16 mouse cellular contexts compared by ENCODE assay signal in genomic region chr5:119656354-119656753, GRCm38 (mm10).
"Had no signal": no experiment of that assay in that cellular context is flagged by ENCODE, and none has a peak within 500 bp of the region (broad histone marks: within the 10 kb centered on the region; RNA-seq: fewer than 3 reads in every experiment).

No protein-coding gene starts in this region.

- ATAC-seq: intestine, embryonic 15.5 days; midbrain, embryonic 15.5 days had no signal

- DNase-seq: kidney, adult 18-20 months; kidney, adult 9 months; kidney, postnatal 14 days; kidney, postnatal 4 days; left cerebral cortex, postnatal 4 days; liver, embryonic 13.5 days; right cerebral cortex, adult 18-20 months; right cerebral cortex, postnatal 14 days; right cerebral cortex, postnatal 4 days; thymus, postnatal 25 days had no signal

- H3K4me2 ChIP-seq: intestine, embryonic 15.5 days; liver, embryonic 13.5 days; midbrain, embryonic 12.5 days; midbrain, embryonic 15.5 days; neural tube, embryonic 15.5 days had no signal

- H3K9ac ChIP-seq: intestine, embryonic 15.5 days; liver, embryonic 13.5 days; midbrain, embryonic 12.5 days; midbrain, embryonic 15.5 days; neural tube, embryonic 12.5 days; neural tube, embryonic 15.5 days had no signal

- H3K9me3 ChIP-seq: intestine, embryonic 15.5 days; liver, embryonic 13.5 days; megakaryocyte, embryonic 14.5 days; midbrain, embryonic 12.5 days; midbrain, embryonic 15.5 days; neural tube, embryonic 12.5 days; neural tube, embryonic 15.5 days had no signal

- H3K4me3 ChIP-seq: intestine, embryonic 15.5 days; liver, embryonic 13.5 days; megakaryocyte, embryonic 14.5 days; midbrain, embryonic 12.5 days; midbrain, embryonic 15.5 days; neural tube, embryonic 12.5 days; neural tube, embryonic 15.5 days had no signal

- H3K27ac ChIP-seq: intestine, embryonic 15.5 days; liver, embryonic 13.5 days; midbrain, embryonic 12.5 days; midbrain, embryonic 15.5 days; neural tube, embryonic 12.5 days; neural tube, embryonic 15.5 days had no signal

- H3K4me1 ChIP-seq: liver, embryonic 13.5 days; megakaryocyte, embryonic 14.5 days had no signal

- H3K36me3 ChIP-seq: intestine, embryonic 15.5 days; liver, embryonic 13.5 days; midbrain, embryonic 12.5 days; midbrain, embryonic 15.5 days; neural tube, embryonic 12.5 days; neural tube, embryonic 15.5 days had no signal
